Mouse (Mus musculus) liver, postnatal 0 days (tissue): Measurements from ENCODE around the gene Ankrd1. TPM values are rescaled to one million over a fixed set of nuclear protein-coding genes. Genes with fewer than 3 reads are reported as not detected.
A peak's percentile ranks its signal among the peaks of the same experiment; 100 is the strongest.

Source experiments
- ATAC-seq: fragments of 200-750 bp; cut with Nextera tagmentation; 2 replicates; pipeline ENCODE4 v1.8.0; 2017; ENCODE audit warnings: mild to moderate bottlenecking, moderate library complexity
- DNase-seq: peaks from one replicate; pipeline ENCODE4 v3.0.0-alpha.2; 2016
- H3K27ac ChIP-seq: fragments of 300-500 bp; sonication (generic); 2 replicates; pipeline ENCODE4 v1.5.1; 2014; ENCODE audit warnings: antibody characterized with exemption, moderate library complexity, mild to moderate bottlenecking, low read depth
- H3K27me3 ChIP-seq: fragments of 300-500 bp; sonication (generic); 2 replicates; pipeline ENCODE4 v1.6.1; 2014; ENCODE audit warnings: low read length, control low read depth, mixed read lengths; ENCODE audit not compliant: insufficient read depth
- H3K36me3 ChIP-seq: fragments of 300-500 bp; sonication (generic); replicated peaks from 2 replicates; pipeline ENCODE4 v1.6.1; 2014; ENCODE audit warnings: mild to moderate bottlenecking, control low read depth, low read length, moderate library complexity, mixed read lengths; ENCODE audit not compliant: insufficient read depth
- H3K4me1 ChIP-seq: fragments of 300-500 bp; sonication (generic); 2 replicates; pipeline ENCODE4 v1.6.1; 2014; ENCODE audit warnings: antibody characterized with exemption, mild to moderate bottlenecking, control low read depth; ENCODE audit not compliant: insufficient read depth
- H3K4me2 ChIP-seq: fragments of 300-500 bp; sonication (generic); 2 replicates; pipeline ENCODE4 v1.6.1; 2014; ENCODE audit warnings: low read depth, mild to moderate bottlenecking, low read length, moderate library complexity, mixed read lengths
- H3K4me3 ChIP-seq: fragments of 300-500 bp; sonication (generic); 2 replicates; pipeline ENCODE4 v1.5.1; 2014; ENCODE audit warnings: low read depth, low read length
- H3K9ac ChIP-seq: fragments of 300-500 bp; sonication (generic); replicated peaks from 2 replicates; pipeline ENCODE4 v1.6.1; 2014; ENCODE audit warnings: mild to moderate bottlenecking, moderate library complexity
- H3K9me3 ChIP-seq: fragments of 300-500 bp; sonication (generic); 2 replicates; pipeline ENCODE4 v1.6.1; 2016; ENCODE audit warnings: mild to moderate bottlenecking, control low read depth, low read length, mixed read lengths
- CTCF ChIP-seq: sonication (generic); IDR thresholded peaks from 2 replicates; pipeline ENCODE4 v1.5.1; 2016; ENCODE audit warnings: antibody characterized with exemption, low read depth
- EP300 ChIP-seq: IDR thresholded peaks from 2 replicates; pipeline ENCODE4 v1.6.1; 2016; ENCODE audit warnings: antibody characterized with exemption, low read depth, mild to moderate bottlenecking
- WGBS: fragments of 180-500 bp; shearing (Covaris S2); extraction: QIAGEN DNeasy Blood & Tissue Kit; methylation state at CpG from one replicate; pipeline ENCODE4 v1.1.7; 2014; ENCODE audit not compliant: insufficient replicate concordance; 5-methylcytosine and 5-hydroxymethylcytosine counted together
- polyA plus RNA-seq: library from polyadenylated mRNA; unstranded; fragments of >200 nt; fragmentation: Nextera tagmentation; extraction: Ambion mirVana; gene quantifications from 2 replicates; pipeline ENCODE4 v1.2.1, GENCODE M21; 2015

Gene Ankrd1
- polyA plus RNA-seq, 1 experiment from 2014 or later, result 0.07 TPM

GRCm38 (mm10) chr19:36150241-36151007 lies 30.5 kb upstream of the Ankrd1 start:
- WGBS, result 69% methylated on average over 4 of the region's 4 CpGs
- Histone ChIP-seq H3K4me2 (no peak overlapping the region), H3K27ac (no peak overlapping the region), H3K4me3 (no peak overlapping the region), H3K27me3 (no peaks in the 10 kb centered on the region), H3K36me3 (no peaks in the 10 kb centered on the region), H3K9me3 (no peaks in the 10 kb centered on the region), H3K9ac (no peak overlapping the region), H3K4me1 (no peaks in the 10 kb centered on the region)
- ATAC-seq (no peak), DNase-seq (no peak)
- TF ChIP-seq EP300 (no peak), CTCF (no peak)

- Histone ChIP-seq H3K27ac (no peak overlapping the region), H3K9ac (no peak overlapping the region), H3K36me3 (no peaks in the 10 kb centered on the region), H3K4me3 (no peak overlapping the region), H3K9me3 (no peaks in the 10 kb centered on the region), H3K27me3 (no peaks in the 10 kb centered on the region), H3K4me2 (no peak overlapping the region), H3K4me1 (no peaks in the 10 kb centered on the region)
- 79% methylated on average over 6 of the region's 6 CpGs for WGBS
- TF ChIP-seq CTCF, result peak; percentile 27
- no peak for TF ChIP-seq EP300
- ATAC-seq, result no peak
- DNase-seq, result no peak
These were observed 28.7 kb upstream of the Ankrd1 start for GRCm38 (mm10) chr19:36148578-36148977.

GRCm38 (mm10) chr19:36143571-36143970 lies 23.7 kb upstream of the Ankrd1 start:
- no peaks in the 10 kb centered on the region for H3K27me3 ChIP-seq
- H3K4me3 ChIP-seq, result no peak overlapping the region
- no peaks in the 10 kb centered on the region for H3K36me3 ChIP-seq
- no peak for TF ChIP-seq EP300
- TF ChIP-seq CTCF, result no peak
- H3K9ac ChIP-seq, result no peak overlapping the region
- no peak for DNase-seq
- H3K4me1 ChIP-seq, result no peaks in the 10 kb centered on the region
- 94% methylated on average over 2 of the region's 2 CpGs for WGBS
- H3K9me3 ChIP-seq, result no peaks in the 10 kb centered on the region
- ATAC-seq, result no peak
- H3K27ac ChIP-seq, result no peak overlapping the region
- H3K4me2 ChIP-seq, result no peak overlapping the region

GRCm38 (mm10) chr19:36133731-36134130 lies 13.8 kb upstream of the Ankrd1 start:
- Histone ChIP-seq H3K9me3 (no peaks in the 10 kb centered on the region), H3K36me3 (no peaks in the 10 kb centered on the region), H3K4me2 (no peak overlapping the region), H3K4me1 (0 out of 2 replicates have a peak, but pooled peaks cover 5% of the 10 kb centered on the region), H3K4me3 (no peak overlapping the region), H3K27ac (no peak overlapping the region), H3K27me3 (no peaks in the 10 kb centered on the region), H3K9ac (no peak overlapping the region)
- whole genome bisulfite sequencing, result 57% methylated on average over 5 of the region's 5 CpGs
- TF ChIP-seq EP300, result no peak
- no peak for TF ChIP-seq CTCF
- ATAC-seq (no peak), DNase-seq (no peak)

- TF ChIP-seq EP300 (no peak), CTCF (no peak)
- H3K4me1 ChIP-seq, result 0 out of 2 replicates have a peak, but pooled peaks cover 5% of the 10 kb centered on the region
- no peak overlapping the region for H3K4me2 ChIP-seq
- H3K27ac ChIP-seq, result no peak overlapping the region
- H3K9me3 ChIP-seq, result no peaks in the 10 kb centered on the region
- H3K9ac ChIP-seq, result no peak overlapping the region
- H3K27me3 ChIP-seq, result no peaks in the 10 kb centered on the region
- ATAC-seq (peak; percentile 95), DNase-seq (peak; percentile 17)
- 73% methylated on average over 6 of the region's 6 CpGs for WGBS
- H3K36me3 ChIP-seq, result no peaks in the 10 kb centered on the region
- no peak overlapping the region for H3K4me3 ChIP-seq
These were observed 13.2 kb upstream of the Ankrd1 start for GRCm38 (mm10) chr19:36133064-36133463.

- Histone ChIP-seq H3K27me3 (no peaks in the 10 kb centered on the region), H3K27ac (no peak overlapping the region), H3K4me1 (0 out of 2 replicates have a peak, but pooled peaks cover 5% of the 10 kb centered on the region), H3K36me3 (no peaks in the 10 kb centered on the region), H3K9ac (no peak overlapping the region), H3K9me3 (no peaks in the 10 kb centered on the region), H3K4me3 (no peak overlapping the region), H3K4me2 (no peak overlapping the region)
- DNase-seq, result no peak
- TF ChIP-seq EP300, result no peak
- TF ChIP-seq CTCF, result no peak
- no peak for ATAC-seq
- 50% methylated on average over 6 of the region's 6 CpGs for WGBS
These were observed 12.1 kb upstream of the Ankrd1 start for GRCm38 (mm10) chr19:36131990-36132389.
